22 mouse cellular contexts compared by ENCODE assay signal in genomic region chr4:136801463-136801862, GRCm38 (mm10). TPM values are rescaled to one million over a fixed set of nuclear protein-coding genes. Genes with fewer than 3 reads are reported as not detected.
A peak's percentile ranks its signal among the peaks of the same experiment; 100 is the strongest.
DNase-seq lines count a peak whose midpoint lies in the region; ATAC-seq and TF ChIP-seq lines count a peak whose summit lies in the region.
"Had no signal": no experiment of that assay in that cellular context is flagged by ENCODE, and none has a peak within 500 bp of the region (broad histone marks: within the 10 kb centered on the region; RNA-seq: fewer than 3 reads in every experiment).

No protein-coding gene starts in this region.

- 0 out of 2 replicates have a peak, but pooled peaks have one; percentile 16 for ATAC-seq in lung, postnatal 0 days
- no peak for ATAC-seq in stomach, embryonic 15.5 days (ENCODE audit: insufficient read depth, low FRiP score, low read depth)
- no peak for ATAC-seq in forebrain, postnatal 0 days
- ATAC-seq: hindbrain, embryonic 16.5 days had no signal

- no peak overlapping the region for H3K4me3 ChIP-seq in lung, postnatal 0 days (ENCODE audit: low read depth, low read length)
- no peak overlapping the region for H3K4me3 ChIP-seq in stomach, embryonic 15.5 days (replicated peaks)
- no peak overlapping the region for H3K4me3 ChIP-seq in forebrain, postnatal 0 days (ENCODE audit: low read depth, low read length)
- H3K4me3 ChIP-seq: embryonic facial prominence, embryonic 12.5 days; gastrocnemius, adult 2 months; heart, embryonic 12.5 days; hindbrain, embryonic 10.5 days; kidney, embryonic 15.5 days; liver, embryonic 13.5 days had no signal

- DNase-seq in lung, postnatal 0 days (ENCODE audit: low spot score) = no peak
- DNase-seq in lung, postnatal 36 days = no peak
- peak; percentile 27 for DNase-seq in A20 (ENCODE audit: low read depth, low spot score)
- DNase-seq in ZHBTc4 (ENCODE audit: low read depth, low spot score) = peak; percentile 41
- no peak for DNase-seq in forebrain, postnatal 0 days
- no peak for DNase-seq in cerebellum, adult 9-10 months
- DNase-seq: adrenal gland, postnatal 36 days; gastrocnemius, adult 2 months; heart, postnatal 10 days; kidney, adult 11 months; kidney, postnatal 36 days; liver, embryonic 13.5 days; lung, adult 2 months; midbrain, embryonic 14.5 days; right cerebral cortex, postnatal 4 days had no signal

- no peaks in the 10 kb centered on the region for H3K4me1 ChIP-seq in lung, postnatal 0 days (ENCODE audit: insufficient read depth, low read depth, low read length)
- peaks cover 66% of the 10 kb centered on the region for H3K4me1 ChIP-seq in stomach, embryonic 15.5 days
- no peaks in the 10 kb centered on the region for H3K4me1 ChIP-seq in forebrain, postnatal 0 days (ENCODE audit: insufficient read depth)

- no peaks in the 10 kb centered on the region for H3K27me3 ChIP-seq in lung, postnatal 0 days (replicated peaks; ENCODE audit: insufficient read depth, low read length)
- H3K27me3 ChIP-seq in stomach, embryonic 15.5 days (replicated peaks) = no peaks in the 10 kb centered on the region
- H3K27me3 ChIP-seq in forebrain, postnatal 0 days (ENCODE audit: insufficient read depth, low read length) = no peaks in the 10 kb centered on the region
- H3K27me3 ChIP-seq: embryonic facial prominence, embryonic 12.5 days; kidney, embryonic 15.5 days had no signal

- H3K9me3 ChIP-seq in lung, postnatal 0 days (ENCODE audit: low read length) = no peaks in the 10 kb centered on the region
- no peaks in the 10 kb centered on the region for H3K9me3 ChIP-seq in stomach, embryonic 15.5 days
- H3K9me3 ChIP-seq in forebrain, postnatal 0 days (ENCODE audit: low read length) = no peaks in the 10 kb centered on the region
- H3K9me3 ChIP-seq: embryonic facial prominence, embryonic 12.5 days; heart, embryonic 12.5 days; hindbrain, embryonic 10.5 days; kidney, embryonic 15.5 days; liver, embryonic 13.5 days had no signal

- H3K36me3 ChIP-seq in lung, postnatal 0 days (ENCODE audit: insufficient read depth, low read length) = no peaks in the 10 kb centered on the region
- no peaks in the 10 kb centered on the region for H3K36me3 ChIP-seq in stomach, embryonic 15.5 days
- no peaks in the 10 kb centered on the region for H3K36me3 ChIP-seq in forebrain, postnatal 0 days (ENCODE audit: insufficient read depth)
- H3K36me3 ChIP-seq: embryonic facial prominence, embryonic 12.5 days; heart, embryonic 12.5 days; kidney, embryonic 15.5 days; liver, embryonic 13.5 days had no signal

- WGBS in lung, postnatal 0 days = 71% methylated on average over 8 of the region's 8 CpGs
- 81% methylated on average over 8 of the region's 8 CpGs for WGBS in stomach, embryonic 15.5 days
- WGBS in forebrain, postnatal 0 days = 89% methylated on average over 8 of the region's 8 CpGs

- H3K27ac ChIP-seq in lung, postnatal 0 days (ENCODE audit: low read length) = no peak overlapping the region
- peak overlapping the region; percentile 77; the same call in 1 of the 2 replicates for H3K27ac ChIP-seq in stomach, embryonic 15.5 days
- no peak overlapping the region for H3K27ac ChIP-seq in forebrain, postnatal 0 days (ENCODE audit: low read depth, low read length)
- H3K27ac ChIP-seq: kidney, embryonic 15.5 days; liver, embryonic 13.5 days; macrophage had no signal

- TF ChIP-seq EP300 in lung, postnatal 0 days (IDR thresholded peaks at IDR 0.05) = no peak

- no peak for TF ChIP-seq CTCF in lung, postnatal 0 days (IDR thresholded peaks at IDR 0.05)
- TF ChIP-seq CTCF in forebrain, postnatal 0 days (IDR thresholded peaks at IDR 0.05; ENCODE audit: low read depth) = no peak

- H3K4me2 ChIP-seq in lung, postnatal 0 days (replicated peaks; ENCODE audit: low read depth, low read length) = no peak overlapping the region
- no peak overlapping the region for H3K4me2 ChIP-seq in stomach, embryonic 15.5 days
- no peak overlapping the region for H3K4me2 ChIP-seq in forebrain, postnatal 0 days (ENCODE audit: low read depth)
- H3K4me2 ChIP-seq: embryonic facial prominence, embryonic 12.5 days; heart, embryonic 12.5 days; kidney, embryonic 15.5 days; liver, embryonic 13.5 days had no signal

- H3K9ac ChIP-seq in lung, postnatal 0 days (replicated peaks; ENCODE audit: low read depth) = no peak overlapping the region
- H3K9ac ChIP-seq in stomach, embryonic 15.5 days = no peak overlapping the region
- no peak overlapping the region for H3K9ac ChIP-seq in forebrain, postnatal 0 days
- H3K9ac ChIP-seq: embryonic facial prominence, embryonic 12.5 days; heart, embryonic 12.5 days; kidney, embryonic 15.5 days; liver, embryonic 13.5 days had no signal

RNA-seq across cellular contexts. Expression of gene Ephb2, which starts 34.3 kb away (rescaled TPM):
- 0.63 and 0.74 TPM in 2 replicates for polyA plus RNA-seq in lung, postnatal 0 days (2015; fragmentation: Nextera tagmentation; extraction: Ambion mirVana)
- 8.6 and 10.6 TPM in 2 replicates for polyA plus RNA-seq in stomach, embryonic 15.5 days (2015; fragmentation: Nextera tagmentation; extraction: Ambion mirVana)
- 79.9 and 85.6 TPM in 2 replicates for total RNA-seq in forebrain, postnatal 0 days (2014; rRNA removed)
- polyA plus RNA-seq in forebrain, postnatal 0 days (2015; fragmentation: Nextera tagmentation; extraction: Ambion mirVana) = 9.2 and 10.8 TPM in 2 replicates

Comparison
In these comparisons a context has a peak if more than half of its experiments do, and no peak if none do; other contexts are left out.
1. DNase-seq: peak in A20 (single experiment) and ZHBTc4 (single experiment); none in lung, postnatal 0 days (single experiment), lung, postnatal 36 days (single experiment), forebrain, postnatal 0 days (single experiment) and cerebellum, adult 9-10 months (single experiment).